Mouse (Mus musculus) stomach, postnatal 0 days (tissue): ENCODE data around the gene Pde1b. TPM values are rescaled to one million over a fixed set of nuclear protein-coding genes. Genes with fewer than 3 reads are reported as not detected.

ENCODE experiments used
- ATAC-seq: fragments of 200-750 bp; cut with Nextera tagmentation; 2 replicates; pipeline ENCODE4 v1.8.0; 2017; ENCODE audit not compliant: low FRiP score, low TSS enrichment
- DNase-seq: peaks from one replicate; pipeline ENCODE4 v3.0.0-alpha.2; 2016; ENCODE audit warnings: low spot score
- H3K27ac ChIP-seq: fragments of 300-500 bp; sonication (generic); replicated peaks from 2 replicates; pipeline ENCODE4 v1.5.1; 2014; ENCODE audit warnings: mild to moderate bottlenecking, control low read depth
- H3K27me3 ChIP-seq: fragments of 300-500 bp; sonication (generic); 2 replicates; pipeline ENCODE4 v1.6.1; 2014; ENCODE audit warnings: low read length; ENCODE audit not compliant: control insufficient read depth, insufficient read depth
- H3K36me3 ChIP-seq: fragments of 300-500 bp; sonication (generic); 2 replicates; pipeline ENCODE4 v1.6.1; 2014; ENCODE audit warnings: low read length, mixed read lengths; ENCODE audit not compliant: control insufficient read depth, insufficient read depth
- H3K4me1 ChIP-seq: fragments of 300-500 bp; sonication (generic); replicated peaks from 2 replicates; pipeline ENCODE4 v1.6.1; 2014; ENCODE audit warnings: antibody characterized with exemption; ENCODE audit not compliant: control insufficient read depth, insufficient read depth
- H3K4me2 ChIP-seq: fragments of 300-500 bp; sonication (generic); replicated peaks from 2 replicates; pipeline ENCODE4 v1.6.1; 2014; ENCODE audit warnings: low read depth, mild to moderate bottlenecking, control low read depth, moderate library complexity
- H3K4me3 ChIP-seq: fragments of 300-500 bp; sonication (generic); 2 replicates; pipeline ENCODE4 v1.5.1; 2014; ENCODE audit warnings: low read depth, low read length, control low read depth
- H3K9ac ChIP-seq: fragments of 300-500 bp; sonication (generic); 2 replicates; pipeline ENCODE4 v1.6.1; 2014; ENCODE audit warnings: mild to moderate bottlenecking, low read length, control low read depth, mixed read lengths
- H3K9me3 ChIP-seq: fragments of 300-500 bp; sonication (generic); 2 replicates; pipeline ENCODE4 v1.6.1; 2016; ENCODE audit warnings: low read length; ENCODE audit not compliant: control insufficient read depth
- CTCF ChIP-seq: IDR thresholded peaks from 2 replicates; pipeline ENCODE4 v1.5.1; 2016; ENCODE audit warnings: antibody characterized with exemption, low read depth, mild to moderate bottlenecking, moderate library complexity
- EP300 ChIP-seq: optimal IDR thresholded peaks from 2 replicates; pipeline ENCODE3; 2016; ENCODE audit warnings: antibody characterized with exemption
- WGBS: fragments of 180-500 bp; shearing (Covaris S2); extraction: QIAGEN DNeasy Blood & Tissue Kit; methylation state at CpG from one replicate; pipeline ENCODE4 v1.1.7; 2014; 5-methylcytosine and 5-hydroxymethylcytosine counted together
- polyA plus RNA-seq: library from polyadenylated mRNA; unstranded; fragments of >200 nt; fragmentation: Nextera tagmentation; extraction: Ambion mirVana; gene quantifications from 2 replicates; pipeline ENCODE4 v1.2.1, GENCODE M21; 2015

Gene Pde1b
- polyA plus RNA-seq, 1 experiment from 2014 or later: 5.0 TPM

- TF ChIP-seq EP300 (no peak), CTCF (no peak)
- ATAC-seq (no peak), DNase-seq (no peak)
- H3K27me3 ChIP-seq: no peaks in the 10 kb centered on the region
- H3K4me3 ChIP-seq: no peak overlapping the region
- no peak overlapping the region for H3K27ac ChIP-seq
- no peak overlapping the region for H3K4me2 ChIP-seq
- H3K9me3 ChIP-seq: no peaks in the 10 kb centered on the region
- no peaks in the 10 kb centered on the region for H3K36me3 ChIP-seq
- H3K4me1 ChIP-seq: 0 out of 2 replicates have a peak, but pooled peaks cover 5% of the 10 kb centered on the region
- no peak overlapping the region for H3K9ac ChIP-seq
- WGBS: 66% methylated on average over 2 of the region's 2 CpGs
Observed at GRCm38 (mm10) chr15:103484490-103484889, 18.3 kb upstream of the Pde1b start.

DNA sequence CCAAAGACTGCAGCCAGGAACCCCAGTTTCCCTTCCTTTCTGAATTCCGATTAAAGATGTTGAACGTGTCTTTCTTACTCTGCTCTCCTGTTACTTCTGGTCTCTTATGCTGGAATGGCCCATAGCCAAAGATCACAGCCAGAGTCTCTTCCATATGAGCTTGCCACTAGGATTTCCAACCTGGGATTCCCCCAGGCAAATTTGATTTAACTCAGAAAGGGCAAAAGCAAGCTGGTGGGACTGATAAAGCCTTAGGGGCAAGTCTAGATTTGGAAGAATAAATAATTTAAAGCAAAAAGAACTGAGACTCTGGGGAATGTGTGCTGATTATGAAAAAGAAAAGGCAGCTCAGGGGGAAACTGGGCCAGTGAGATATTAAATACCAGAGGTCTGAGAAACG lies 17.7 kb upstream of the Pde1b start:
- H3K4me2 ChIP-seq: no peak overlapping the region
- DNase-seq (no peak), ATAC-seq (no peak)
- H3K4me1 ChIP-seq: 0 out of 2 replicates have a peak, but pooled peaks cover 5% of the 10 kb centered on the region
- no peaks in the 10 kb centered on the region for H3K27me3 ChIP-seq
- 61% methylated on average over 3 of the region's 3 CpGs for WGBS
- H3K9me3 ChIP-seq: no peaks in the 10 kb centered on the region
- TF ChIP-seq CTCF: no peak
- TF ChIP-seq EP300: no peak
- no peak overlapping the region for H3K27ac ChIP-seq
- no peaks in the 10 kb centered on the region for H3K36me3 ChIP-seq
- H3K4me3 ChIP-seq: no peak overlapping the region
- no peak overlapping the region for H3K9ac ChIP-seq

GRCm38 (mm10) chr15:103486658-103487057 lies 16.2 kb upstream of the Pde1b start:
- Histone ChIP-seq H3K9ac (no peak overlapping the region), H3K4me3 (no peak overlapping the region), H3K9me3 (no peaks in the 10 kb centered on the region), H3K4me1 (0 out of 2 replicates have a peak, but pooled peaks cover 5% of the 10 kb centered on the region), H3K4me2 (no peak overlapping the region), H3K36me3 (no peaks in the 10 kb centered on the region), H3K27ac (no peak overlapping the region), H3K27me3 (no peaks in the 10 kb centered on the region)
- TF ChIP-seq EP300 (no peak), CTCF (no peak)
- ATAC-seq (no peak), DNase-seq (no peak)
- WGBS: 47% methylated on average over 1 of the region's 1 CpGs

DNA sequence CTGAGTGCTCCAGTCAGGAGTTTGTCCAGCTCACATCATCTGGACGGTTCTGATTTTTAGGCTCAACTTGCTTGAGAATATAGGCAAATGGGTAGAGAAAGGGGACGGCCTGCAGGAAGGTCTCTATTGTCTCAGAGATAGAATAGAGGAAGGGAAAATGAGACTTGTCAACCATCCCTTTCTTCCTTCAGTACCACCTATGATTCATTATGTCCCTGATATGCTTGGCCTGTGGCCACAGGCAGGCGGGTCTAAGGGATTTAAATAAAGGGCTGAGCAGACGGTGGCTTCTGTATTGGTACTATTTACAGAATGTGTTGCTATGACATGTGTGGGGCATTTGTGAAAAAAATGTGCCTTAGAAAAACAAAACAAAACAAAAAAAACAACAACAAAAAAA lies 14.5 kb upstream of the Pde1b start:
- Histone ChIP-seq H3K4me2 (no peak overlapping the region), H3K9ac (no peak overlapping the region), H3K9me3 (no peaks in the 10 kb centered on the region), H3K4me1 (0 out of 2 replicates have a peak, but pooled peaks cover 5% of the 10 kb centered on the region), H3K27me3 (no peaks in the 10 kb centered on the region), H3K36me3 (no peaks in the 10 kb centered on the region), H3K4me3 (no peak overlapping the region), H3K27ac (0 out of 2 replicates have a peak overlapping the region, but pooled peaks have one; percentile 8)
- TF ChIP-seq CTCF (no peak), EP300 (no peak)
- ATAC-seq (no peak), DNase-seq (no peak)
- 32% methylated on average over 4 of the region's 4 CpGs for WGBS

GRCm38 (mm10) chr15:103496204-103497140 lies 6.4 kb upstream of the Pde1b start:
- no peaks in the 10 kb centered on the region for H3K9me3 ChIP-seq
- no peaks in the 10 kb centered on the region for H3K27me3 ChIP-seq
- H3K4me3 ChIP-seq: no peak overlapping the region
- H3K4me1 ChIP-seq: no peaks in the 10 kb centered on the region; the same call in 1 of the 2 replicates
- 65% methylated on average over 10 of the region's 10 CpGs for WGBS
- TF ChIP-seq CTCF (no peak), EP300 (no peak)
- no peak overlapping the region for H3K9ac ChIP-seq
- DNase-seq (no peak), ATAC-seq (no peak)
- H3K27ac ChIP-seq: no peak overlapping the region
- no peaks in the 10 kb centered on the region for H3K36me3 ChIP-seq
- no peak overlapping the region for H3K4me2 ChIP-seq

- H3K9me3 ChIP-seq: no peaks in the 10 kb centered on the region
- H3K36me3 ChIP-seq: no peaks in the 10 kb centered on the region
- no peak overlapping the region for H3K9ac ChIP-seq
- no peak for TF ChIP-seq EP300
- TF ChIP-seq CTCF: no peak
- 48% methylated on average over 3 of the region's 3 CpGs for WGBS
- H3K4me1 ChIP-seq: no peaks in the 10 kb centered on the region; the same call in 1 of the 2 replicates
- H3K27me3 ChIP-seq: no peaks in the 10 kb centered on the region
- no peak overlapping the region for H3K27ac ChIP-seq
- no peak for ATAC-seq
- H3K4me3 ChIP-seq: no peak overlapping the region
- DNase-seq: no peak
- H3K4me2 ChIP-seq: no peak overlapping the region
Observed at GRCm38 (mm10) chr15:103498157-103498556, 4.7 kb upstream of the Pde1b start.
